Mouse (Mus musculus) lung, embryonic 15.5 days (tissue): ENCODE results near the gene Bcl2l14. TPM values are rescaled to one million over a fixed set of nuclear protein-coding genes. Genes with fewer than 3 reads are reported as not detected.
A peak's percentile ranks its signal among the peaks of the same experiment; 100 is the strongest.

ENCODE experiments used
- ATAC-seq: fragments of 200-750 bp; cut with Nextera tagmentation; 2 replicates; pipeline ENCODE4 v1.8.0; 2017; ENCODE audit warnings: moderate number of reproducible peaks, borderline replicate concordance; ENCODE audit not compliant: low FRiP score, low TSS enrichment; ENCODE audit errors: extremely low read depth
- H3K27ac ChIP-seq: fragments of 300-500 bp; sonication (generic); 2 replicates; pipeline ENCODE4 v1.5.1; 2015; ENCODE audit warnings: moderate library complexity, mild to moderate bottlenecking, inconsistent platforms
- H3K27me3 ChIP-seq: fragments of 300-500 bp; sonication (generic); 2 replicates; pipeline ENCODE4 v1.6.1; 2015; ENCODE audit warnings: inconsistent platforms
- H3K36me3 ChIP-seq: fragments of 300-500 bp; sonication (generic); 2 replicates; pipeline ENCODE4 v1.6.1; 2015; ENCODE audit warnings: inconsistent platforms
- H3K4me1 ChIP-seq: fragments of 300-500 bp; sonication (generic); 2 replicates; pipeline ENCODE4 v1.6.1; 2015; ENCODE audit warnings: inconsistent platforms
- H3K4me2 ChIP-seq: fragments of 300-500 bp; sonication (generic); 2 replicates; pipeline ENCODE4 v1.6.1; 2015; ENCODE audit warnings: inconsistent platforms, mild to moderate bottlenecking, moderate library complexity
- H3K4me3 ChIP-seq: fragments of 300-500 bp; sonication (generic); 2 replicates; pipeline ENCODE4 v1.5.1; 2015; ENCODE audit warnings: mild to moderate bottlenecking, inconsistent platforms
- H3K9ac ChIP-seq: fragments of 300-500 bp; sonication (generic); 2 replicates; pipeline ENCODE4 v1.6.1; 2015; ENCODE audit warnings: inconsistent platforms
- H3K9me3 ChIP-seq: fragments of 300-500 bp; sonication (generic); 2 replicates; pipeline ENCODE4 v1.6.1; 2016; ENCODE audit warnings: inconsistent platforms
- WGBS: fragments of 180-500 bp; shearing (Covaris S2); methylation state at CpG from one replicate; pipeline ENCODE4 v1.1.7; 2015; 5-methylcytosine and 5-hydroxymethylcytosine counted together
- polyA plus RNA-seq: library from polyadenylated mRNA; unstranded; fragments of >200 nt; fragmentation: Nextera tagmentation; extraction: Ambion mirVana; gene quantifications from 2 replicates; pipeline ENCODE4 v1.2.1, GENCODE M21; 2015

Gene Bcl2l14
- polyA plus RNA-seq, 1 experiment from 2014 or later: 4.5 TPM

DNA sequence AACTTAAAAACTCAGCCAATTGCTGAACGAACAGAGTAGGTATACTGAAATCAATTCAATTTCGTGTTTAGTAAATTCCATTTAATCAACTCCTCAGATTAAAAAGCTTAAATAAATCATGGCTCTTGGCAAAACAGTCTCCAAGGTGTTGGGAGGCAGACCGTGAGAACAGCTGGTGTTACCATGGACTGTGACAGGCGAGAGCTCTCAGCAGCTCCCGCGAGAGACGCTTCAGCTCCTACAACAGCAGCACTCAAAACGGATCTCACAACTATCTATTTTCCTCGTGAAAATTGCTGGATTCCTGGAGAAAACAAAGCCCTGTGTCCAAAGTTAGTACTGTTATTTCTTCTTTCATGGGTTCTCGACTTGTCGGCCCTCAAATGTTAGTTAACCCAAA, 53.8 kb downstream of the Bcl2l14 start:
- Histone ChIP-seq H3K27ac (no peak overlapping the region; the same call in 1 of the 2 replicates), H3K4me2 (no peak overlapping the region), H3K9ac (no peak overlapping the region), H3K4me3 (no peak overlapping the region), H3K4me1 (peaks cover 1% of the 10 kb centered on the region; the same call in 1 of the 2 replicates), H3K27me3 (no peaks in the 10 kb centered on the region), H3K9me3 (no peaks in the 10 kb centered on the region), H3K36me3 (peaks cover 68% of the 10 kb centered on the region)
- WGBS: 60% methylated on average over 11 of the region's 11 CpGs
- ATAC-seq: no peak

DNA sequence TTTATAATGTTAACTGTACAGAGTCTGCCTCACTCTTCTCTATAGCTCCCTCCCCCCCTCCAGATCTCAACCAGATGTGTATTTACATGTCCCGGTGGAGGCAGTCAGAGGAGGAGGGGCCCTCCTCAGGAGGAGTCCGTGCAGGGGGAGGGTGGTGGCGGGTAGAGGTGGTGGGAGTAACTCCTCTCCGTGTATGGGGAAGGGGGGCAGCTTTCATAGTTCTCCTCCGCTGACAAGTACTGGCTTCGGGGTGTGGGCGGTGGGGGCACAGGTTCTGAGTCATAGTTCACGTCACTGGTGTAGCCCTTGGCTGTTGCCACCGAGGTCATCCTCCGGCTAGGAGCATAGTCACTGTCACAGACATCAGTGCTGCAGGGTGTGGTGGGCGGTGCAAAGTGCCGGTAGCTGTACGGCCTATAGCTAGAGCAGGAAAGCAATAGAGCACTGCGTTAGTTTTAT, 54.6 kb downstream of the Bcl2l14 start:
- H3K27ac ChIP-seq: no peak overlapping the region
- H3K4me3 ChIP-seq: no peak overlapping the region
- no peaks in the 10 kb centered on the region for H3K27me3 ChIP-seq
- no peaks in the 10 kb centered on the region for H3K9me3 ChIP-seq
- 53% methylated on average over 14 of the region's 14 CpGs for WGBS
- ATAC-seq: peak; percentile 69
- H3K4me1 ChIP-seq: no peaks in the 10 kb centered on the region
- H3K36me3 ChIP-seq: peaks cover 71% of the 10 kb centered on the region
- H3K4me2 ChIP-seq: no peak overlapping the region
- no peak overlapping the region for H3K9ac ChIP-seq

GRCm38 (mm10) chr6:134454093-134454492, 58.0 kb downstream of the Bcl2l14 start:
- 71% methylated on average over 1 of the region's 1 CpGs for WGBS
- Histone ChIP-seq H3K9ac (no peak overlapping the region), H3K27ac (no peak overlapping the region), H3K9me3 (no peaks in the 10 kb centered on the region), H3K4me1 (no peaks in the 10 kb centered on the region), H3K4me3 (no peak overlapping the region), H3K4me2 (no peak overlapping the region), H3K27me3 (no peaks in the 10 kb centered on the region), H3K36me3 (peaks cover 82% of the 10 kb centered on the region)
- no peak for ATAC-seq

DNA sequence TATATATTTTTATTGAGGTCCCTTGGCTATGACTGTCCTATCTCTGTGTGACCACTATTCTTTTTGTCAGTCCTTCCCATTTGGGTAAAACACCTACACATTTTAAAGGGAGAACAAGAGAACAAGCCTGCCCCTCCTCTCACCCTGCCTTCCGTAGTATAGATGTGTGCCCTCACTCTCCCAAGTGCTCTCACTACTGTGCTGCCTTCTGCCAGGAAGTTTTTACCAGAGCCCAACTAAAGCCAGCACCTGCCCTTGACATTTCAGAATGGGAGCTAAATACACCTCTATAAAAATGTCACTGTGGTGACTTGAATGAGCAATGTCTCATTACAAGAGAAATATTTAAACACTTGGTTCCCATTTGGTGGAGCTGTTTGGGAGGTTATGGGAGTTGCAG, 62.3 kb downstream of the Bcl2l14 start:
- H3K27ac ChIP-seq: no peak overlapping the region
- no peak overlapping the region for H3K9ac ChIP-seq
- H3K4me2 ChIP-seq: no peak overlapping the region
- no peak for ATAC-seq
- peaks cover 72% of the 10 kb centered on the region for H3K36me3 ChIP-seq
- no peaks in the 10 kb centered on the region for H3K9me3 ChIP-seq
- no peaks in the 10 kb centered on the region for H3K4me1 ChIP-seq
- H3K27me3 ChIP-seq: no peaks in the 10 kb centered on the region
- WGBS: 87% methylated on average over 1 of the region's 1 CpGs
- no peak overlapping the region for H3K4me3 ChIP-seq

DNA sequence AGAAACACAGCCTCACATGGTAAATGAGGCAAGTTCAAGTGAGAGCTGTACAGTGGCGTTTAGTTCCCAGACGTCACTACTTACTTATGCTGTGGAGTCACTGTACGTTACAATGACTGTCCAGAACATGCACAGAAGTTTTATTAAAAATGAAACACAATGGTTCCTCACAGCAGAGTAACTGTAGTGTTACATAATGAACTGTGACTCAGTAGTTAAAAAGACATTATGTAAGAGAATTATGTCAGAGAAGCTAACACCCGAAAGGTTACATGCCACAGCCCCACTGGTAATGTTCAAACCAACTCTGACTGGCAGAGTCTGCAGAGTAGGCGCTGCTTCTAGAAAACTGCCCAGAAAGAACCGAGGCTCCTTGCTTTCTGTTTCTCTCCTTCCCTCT, 65.1 kb downstream of the Bcl2l14 start:
- 78% methylated on average over 6 of the region's 6 CpGs for WGBS
- no peak for ATAC-seq
- H3K4me2 ChIP-seq: no peak overlapping the region
- no peak overlapping the region for H3K4me3 ChIP-seq
- no peaks in the 10 kb centered on the region for H3K4me1 ChIP-seq
- H3K9me3 ChIP-seq: no peaks in the 10 kb centered on the region
- no peak overlapping the region for H3K9ac ChIP-seq
- H3K27me3 ChIP-seq: no peaks in the 10 kb centered on the region
- no peak overlapping the region for H3K27ac ChIP-seq
- H3K36me3 ChIP-seq: peaks cover 60% of the 10 kb centered on the region

GRCm38 (mm10) chr6:134466671-134467229, 70.6 kb downstream of the Bcl2l14 start:
- no peak for ATAC-seq
- Histone ChIP-seq H3K4me2 (no peak overlapping the region), H3K36me3 (peaks cover 46% of the 10 kb centered on the region), H3K9me3 (no peaks in the 10 kb centered on the region), H3K4me1 (peaks cover 7% of the 10 kb centered on the region), H3K27me3 (no peaks in the 10 kb centered on the region), H3K27ac (no peak overlapping the region), H3K9ac (no peak overlapping the region), H3K4me3 (no peak overlapping the region)
- 78% methylated on average over 10 of the region's 10 CpGs for WGBS

DNA sequence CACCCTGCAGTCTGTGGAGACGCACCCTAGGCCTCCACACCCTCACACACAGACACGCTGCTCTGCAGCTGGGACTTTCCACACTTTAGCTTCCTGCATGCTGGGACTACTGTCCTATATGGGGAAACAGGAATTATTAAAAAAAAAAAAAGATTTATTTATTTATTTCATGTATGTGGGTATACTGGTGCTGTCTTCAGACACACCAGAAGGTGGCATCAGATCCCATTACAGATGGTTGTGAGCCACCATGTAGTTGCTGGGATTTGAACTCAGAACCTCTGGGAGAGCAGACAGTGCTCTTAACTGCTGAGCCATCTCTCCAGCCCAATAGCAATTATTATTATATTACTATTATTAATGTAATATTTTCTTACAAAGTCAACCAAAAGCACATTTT, 73.2 kb downstream of the Bcl2l14 start:
- ATAC-seq: no peak
- H3K36me3 ChIP-seq: peaks cover 40% of the 10 kb centered on the region

GRCm38 (mm10) chr6:134470857-134471256, 74.7 kb downstream of the Bcl2l14 start:
- no peak overlapping the region for H3K9ac ChIP-seq
- H3K9me3 ChIP-seq: no peaks in the 10 kb centered on the region
- H3K4me1 ChIP-seq: peaks cover 7% of the 10 kb centered on the region
- peaks cover 32% of the 10 kb centered on the region for H3K36me3 ChIP-seq
- no peak overlapping the region for H3K4me2 ChIP-seq
- H3K27me3 ChIP-seq: no peaks in the 10 kb centered on the region
- ATAC-seq: peak; percentile 86
- H3K27ac ChIP-seq: no peak overlapping the region
- WGBS: 28% methylated on average over 14 of the region's 14 CpGs
- no peak overlapping the region for H3K4me3 ChIP-seq

More for the DNA sequence above, 73.2 kb downstream of the Bcl2l14 start:
- H3K27ac ChIP-seq: no peak overlapping the region
- no peaks in the 10 kb centered on the region for H3K27me3 ChIP-seq
- no peak overlapping the region for H3K4me2 ChIP-seq
- WGBS: 93% methylated on average over 2 of the region's 2 CpGs
- H3K4me1 ChIP-seq: peaks cover 7% of the 10 kb centered on the region
- H3K9ac ChIP-seq: no peak overlapping the region
- H3K4me3 ChIP-seq: no peak overlapping the region
- H3K9me3 ChIP-seq: no peaks in the 10 kb centered on the region

- Histone ChIP-seq H3K36me3 (peaks cover 22% of the 10 kb centered on the region), H3K27me3 (no peaks in the 10 kb centered on the region), H3K9me3 (no peaks in the 10 kb centered on the region), H3K4me1 (peaks cover 7% of the 10 kb centered on the region), H3K9ac (no peak overlapping the region), H3K4me3 (no peak overlapping the region), H3K27ac (no peak overlapping the region), H3K4me2 (no peak overlapping the region)
- 83% methylated on average over 7 of the region's 7 CpGs for WGBS
- no peak for ATAC-seq
Observed at GRCm38 (mm10) chr6:134473143-134473561, 77.0 kb downstream of the Bcl2l14 start.

DNA sequence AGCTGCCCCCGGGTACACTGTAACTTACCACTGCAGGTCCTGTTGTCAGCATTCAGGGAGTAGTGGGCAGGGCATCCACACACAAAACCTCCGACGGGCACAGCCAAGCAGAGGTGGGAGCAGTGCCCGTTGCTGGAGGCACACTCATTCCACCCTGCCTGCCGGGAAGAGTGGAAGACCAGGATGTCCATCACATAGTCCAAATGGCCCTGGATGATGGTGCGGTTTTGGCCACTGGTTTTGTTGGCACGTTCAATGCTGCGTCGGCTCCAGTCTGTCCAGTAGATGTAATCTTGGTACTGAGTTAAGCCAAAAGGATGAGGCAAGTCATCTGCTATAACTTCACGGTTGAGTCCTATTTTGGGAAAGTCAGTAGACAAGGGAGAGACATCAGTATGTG, 83.4 kb downstream of the Bcl2l14 start:
- peaks cover 33% of the 10 kb centered on the region for H3K36me3 ChIP-seq

GRCm38 (mm10) chr6:134486318-134486717, 90.2 kb downstream of the Bcl2l14 start:
- no peaks in the 10 kb centered on the region for H3K27me3 ChIP-seq
- H3K27ac ChIP-seq: no peak overlapping the region
- peaks cover 6% of the 10 kb centered on the region for H3K4me1 ChIP-seq
- ATAC-seq: no peak
- H3K36me3 ChIP-seq: peaks cover 25% of the 10 kb centered on the region; the same call in 1 of the 2 replicates
- H3K9me3 ChIP-seq: no peaks in the 10 kb centered on the region
- H3K4me2 ChIP-seq: no peak overlapping the region
- H3K9ac ChIP-seq: no peak overlapping the region
- H3K4me3 ChIP-seq: no peak overlapping the region
- WGBS: 86% methylated on average over 9 of the region's 9 CpGs

More for the DNA sequence above, 83.4 kb downstream of the Bcl2l14 start:
- H3K4me2 ChIP-seq: no peak overlapping the region
- no peak for ATAC-seq
- H3K27ac ChIP-seq: no peak overlapping the region
- H3K27me3 ChIP-seq: no peaks in the 10 kb centered on the region
- no peak overlapping the region for H3K9ac ChIP-seq
- no peaks in the 10 kb centered on the region for H3K9me3 ChIP-seq
- no peaks in the 10 kb centered on the region for H3K4me1 ChIP-seq
- H3K4me3 ChIP-seq: no peak overlapping the region
- 92% methylated on average over 10 of the region's 10 CpGs for WGBS
